Mouse (Mus musculus): ENCODE results near the gene Izumo4.

- TF ChIP-seq POLR2A (IDR thresholded peaks at IDR 0.05; ENCODE audit: low read depth, low read length) (no peak), CTCF (IDR thresholded peaks at IDR 0.05; ENCODE audit: extremely low read depth, insufficient read length, insufficient replicate concordance, low read depth, low read length) (peak; percentile 88; the same call in 1 of the 2 replicates)
Observed at GRCm38 (mm10) chr10:80747410-80747809, 45.4 kb downstream of the Izumo4 start.

All from small intestine, adult 2 months (tissue).